Mouse (Mus musculus) urinary bladder, adult 2 months (tissue): ENCODE data around the gene Ttll12. TPM values are rescaled to one million over a fixed set of nuclear protein-coding genes. Genes with fewer than 3 reads are reported as not detected.
A peak's percentile ranks its signal among the peaks of the same experiment; 100 is the strongest.

Experiments used
- DNase-seq: peaks from one replicate; pipeline ENCODE4 v3.0.0; 2022; ENCODE audit warnings: low spot score
- polyA plus RNA-seq: library from polyadenylated mRNA; depleted of rRNA; stranded (reverse); fragments of >200 nt; gene quantifications from 2 replicates; pipeline ENCODE4 v1.2.3, GENCODE M21; 2012; rRNA removed

Ttll12 gene
- polyA plus RNA-seq, 1 experiment: 11.2 TPM

- DNase-seq: peak; percentile 70
Measured at GRCm38 (mm10) chr15:83526424-83527091, 68.4 kb downstream of the Ttll12 start, which contains the start of gene Bik. Gene Bik (plus strand): TSS chr15:83526862.

Other genes starting within 250 kb of the Ttll12 start
- gene Arfgap3, start 244.9 kb downstream of the Ttll12 start, polyA plus RNA-seq: 68.2 and 69.5 TPM in 2 replicates
- gene Pacsin2, start 130.6 kb downstream of the Ttll12 start, polyA plus RNA-seq: 71.5 and 88.1 TPM in 2 replicates
- gene Ttll1, start 84.3 kb downstream of the Ttll12 start, polyA plus RNA-seq: 15.1 and 23.2 TPM in 2 replicates
- gene Bik, start 68.3 kb downstream of the Ttll12 start, polyA plus RNA-seq: 20.2 and 22.4 TPM in 2 replicates
- gene Tspo, start 31.6 kb downstream of the Ttll12 start, polyA plus RNA-seq: 214 and 260 TPM in 2 replicates
- 22.5 and 23.5 TPM in 2 replicates for gene Mcat, start 31.4 kb downstream of the Ttll12 start, polyA plus RNA-seq
- 9.4 and 18.5 TPM in 2 replicates for gene Scube1, start 129.9 kb upstream of the Ttll12 start, polyA plus RNA-seq
- 0.03 TPM in 1 of 2 replicates, not detected in the other for gene Mpped1, start 184.3 kb upstream of the Ttll12 start, polyA plus RNA-seq